Mouse (Mus musculus) left cerebral cortex, postnatal 25 days (tissue): ENCODE data around the gene Tmem80. TPM values are rescaled to one million over a fixed set of nuclear protein-coding genes. Genes with fewer than 3 reads are reported as not detected.

ENCODE experiments used
- DNase-seq, 2 experiments: peaks; one replicate each; pipeline ENCODE4 v3.0.0; 2022; ENCODE audit warnings: low spot score in 2 of 2, mixed read lengths in 1 of 2
- intact Hi-C: fragments of 180-260 bp; cut with DNase I; formaldehyde crosslinking; loops from one replicate; pipeline ENCODE4 v1.15.1; 2025
- total RNA-seq, 2 experiments: library from RNA; stranded (reverse); gene quantifications; 2 replicates each; pipeline ENCODE4 v1.2.3; 2021

The Tmem80 gene
- 10 to 100 TPM; 33.4 to 34.6 TPM for total RNA-seq

- DNase-seq = peak; percentile 99 to 100
- intact Hi-C loops = no loop called here
Measured at GRCm38 (mm10) chr7:141327469-141328372, at the start of gene Tmem80, which contains the start of gene Deaf1. Gene Tmem80 (plus strand): TSS chr7:141327739. Gene Deaf1 (minus strand): TSS chr7:141327690.

- intact Hi-C loops = no loop called here
- DNase-seq = no peak
Measured at GRCm38 (mm10) chr7:141278766-141279590, 48.6 kb upstream of the Tmem80 start, which contains the start of gene Sct. Gene Sct (minus strand): TSS chr7:141279133.

GRCm38 (mm10) chr7:141281442-141281841, 46.1 kb upstream of the Tmem80 start:
- no peak for DNase-seq
- intact Hi-C loops = no loop called here

GRCm38 (mm10) chr7:141282756-141283155, 44.8 kb upstream of the Tmem80 start:
- intact Hi-C loops = no loop called here
- no peak for DNase-seq

- no peak for DNase-seq
- intact Hi-C loops = no loop called here
Measured at GRCm38 (mm10) chr7:141288042-141288441, 39.5 kb upstream of the Tmem80 start.

- peak in 1 of 2 experiments; percentile 43 for DNase-seq
- intact Hi-C loops = no loop called here
Measured at GRCm38 (mm10) chr7:141291921-141292582, 35.5 kb upstream of the Tmem80 start, which contains the start of gene Drd4. Gene Drd4 (plus strand): TSS chr7:141292006.

GRCm38 (mm10) chr7:141292583-141293388, 34.8 kb upstream of the Tmem80 start:
- intact Hi-C loops = no loop called here
- peak in 1 of 2 experiments; percentile 40 for DNase-seq

- no peak for DNase-seq
Measured at GRCm38 (mm10) chr7:141293852-141294471, 33.6 kb upstream of the Tmem80 start.

GRCm38 (mm10) chr7:141294479-141294878, 33.1 kb upstream of the Tmem80 start:
- DNase-seq = no peak
- intact Hi-C loops = no loop called here

More at GRCm38 (mm10) chr7:141293852-141294471, 33.6 kb upstream of the Tmem80 start:
- intact Hi-C loops = no loop called here

GRCm38 (mm10) chr7:141297926-141298650, 29.5 kb upstream of the Tmem80 start:
- no peak for DNase-seq
- intact Hi-C loops = no loop called here

GRCm38 (mm10) chr7:141299175-141299574, 28.4 kb upstream of the Tmem80 start:
- intact Hi-C loops = no loop called here
- DNase-seq = no peak

- intact Hi-C loops = no loop called here
- DNase-seq = no peak
Measured at GRCm38 (mm10) chr7:141301386-141301785, 26.2 kb upstream of the Tmem80 start.

GRCm38 (mm10) chr7:141302702-141303268, 24.8 kb upstream of the Tmem80 start:
- DNase-seq = no peak
- intact Hi-C loops = no loop called here

GRCm38 (mm10) chr7:141304537-141304936, 23.0 kb upstream of the Tmem80 start:
- no peak for DNase-seq
- intact Hi-C loops = no loop called here

- no peak for DNase-seq
- intact Hi-C loops = no loop called here
Measured at GRCm38 (mm10) chr7:141314416-141314815, 13.1 kb upstream of the Tmem80 start.

- peak in 1 of 2 experiments; percentile 58 for DNase-seq
- intact Hi-C loops = no loop called here
Measured at GRCm38 (mm10) chr7:141315076-141315475, 12.5 kb upstream of the Tmem80 start.

- intact Hi-C loops = no loop called here
- peak; percentile 31 to 58 for DNase-seq
Measured at GRCm38 (mm10) chr7:141315974-141316373, 11.6 kb upstream of the Tmem80 start.
